Mouse (Mus musculus): ENCODE data around the gene Otulinl.
"Not testable (repeated sequence)": the region's sequence is repeated elsewhere in the genome, so short reads cannot be mapped to it uniquely, and the experiment has no call there.

Gene Otulinl

GRCm38 (mm10) chr15:27681419-27682187 lies at the start of gene Otulinl:
Gene Otulinl, minus strand, starts transcription at chr15:27681579.
- DNase-seq (ENCODE audit: low read depth): peak; percentile 76

- DNase-seq (ENCODE audit: low read depth): no peak
Observed at GRCm38 (mm10) chr15:27726228-27726627, 44.8 kb upstream of the Otulinl start.

GRCm38 (mm10) chr15:27724796-27725680 lies 43.7 kb upstream of the Otulinl start:
- DNase-seq (ENCODE audit: low read depth): no peak

- DNase-seq (ENCODE audit: low read depth): no peak
Observed at GRCm38 (mm10) chr15:27724298-27724697, 42.9 kb upstream of the Otulinl start.

- DNase-seq (ENCODE audit: low read depth): no peak
Observed at GRCm38 (mm10) chr15:27723746-27724145, 42.4 kb upstream of the Otulinl start.

GRCm38 (mm10) chr15:27720297-27720696 lies 38.9 kb upstream of the Otulinl start:
- not testable (repeated sequence) for DNase-seq (ENCODE audit: low read depth)

GRCm38 (mm10) chr15:27718668-27719067 lies 37.3 kb upstream of the Otulinl start:
- no peak for DNase-seq (ENCODE audit: low read depth)

- no peak for DNase-seq (ENCODE audit: low read depth)
Observed at GRCm38 (mm10) chr15:27715331-27715730, 34.0 kb upstream of the Otulinl start.

- no peak for DNase-seq (ENCODE audit: low read depth)
Observed at GRCm38 (mm10) chr15:27710698-27711097, 29.3 kb upstream of the Otulinl start.

- DNase-seq (ENCODE audit: low read depth): no peak
Observed at GRCm38 (mm10) chr15:27708968-27709612, 27.7 kb upstream of the Otulinl start.

- no peak for DNase-seq (ENCODE audit: low read depth)
Observed at GRCm38 (mm10) chr15:27708499-27708898, 27.1 kb upstream of the Otulinl start.

- no peak for DNase-seq (ENCODE audit: low read depth)
Observed at GRCm38 (mm10) chr15:27702972-27703313, 21.6 kb upstream of the Otulinl start.

- DNase-seq (ENCODE audit: low read depth): no peak
Observed at GRCm38 (mm10) chr15:27702031-27702971, 20.9 kb upstream of the Otulinl start.

GRCm38 (mm10) chr15:27697632-27698031 lies 16.3 kb upstream of the Otulinl start:
- no peak for DNase-seq (ENCODE audit: low read depth)

- DNase-seq (ENCODE audit: low read depth): no peak
Observed at GRCm38 (mm10) chr15:27693235-27693634, 11.9 kb upstream of the Otulinl start.

- DNase-seq (ENCODE audit: low read depth): no peak
Observed at GRCm38 (mm10) chr15:27692161-27692560, 10.8 kb upstream of the Otulinl start.

- DNase-seq (ENCODE audit: low read depth): no peak
Observed at GRCm38 (mm10) chr15:27691213-27691612, 9.8 kb upstream of the Otulinl start.

GRCm38 (mm10) chr15:27688041-27688651 lies 6.8 kb upstream of the Otulinl start:
- DNase-seq (ENCODE audit: low read depth): no peak

- DNase-seq (ENCODE audit: low read depth): no peak
Observed at GRCm38 (mm10) chr15:27684813-27685212, 3.4 kb upstream of the Otulinl start.

GRCm38 (mm10) chr15:27683206-27683605 lies 1.8 kb upstream of the Otulinl start:
- no peak for DNase-seq (ENCODE audit: low read depth)

GRCm38 (mm10) chr15:27682619-27683018 lies 1.2 kb upstream of the Otulinl start:
- DNase-seq (ENCODE audit: low read depth): no peak

Data from c-Kit-positive CD71-positive TER-119-negative erythroid progenitor cells, embryonic 14.5 days (primary cell).